14 mouse cellular contexts compared by ENCODE assay signal in the genomic region with DNA sequence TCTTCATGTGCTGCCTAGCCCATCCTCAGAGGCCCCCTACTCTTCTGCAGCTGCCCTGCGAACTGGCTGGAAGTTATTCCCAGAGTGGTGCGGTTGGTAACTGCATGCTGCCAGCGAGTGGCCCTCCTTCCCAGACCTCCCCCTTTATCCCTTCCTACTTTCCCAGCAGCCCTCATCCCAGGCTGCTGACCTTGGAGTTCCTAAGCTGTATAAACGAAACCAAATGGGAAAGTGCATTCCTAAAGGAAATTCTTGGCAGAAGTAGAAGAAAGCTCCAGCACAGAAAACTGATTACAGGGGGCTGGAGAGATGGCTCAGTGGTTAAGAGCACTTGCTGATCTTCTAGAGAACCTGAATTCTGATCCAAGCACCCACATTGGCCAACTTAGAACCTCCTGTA. TPM values are rescaled to one million over a fixed set of nuclear protein-coding genes. Genes with fewer than 3 reads are reported as not detected.
DNase-seq lines count a peak whose midpoint lies in the region; ATAC-seq lines count a peak whose summit lies in the region.
"Had no signal": no experiment of that assay in that cellular context is flagged by ENCODE, and none has a peak within 500 bp of the region (broad histone marks: within the 10 kb centered on the region; RNA-seq: fewer than 3 reads in every experiment).

No protein-coding gene starts in this region.

- peak; percentile 58 for DNase-seq in Muller cell, postnatal 12 days (ENCODE audit: inconsistent ontology term)
- DNase-seq in adrenal gland, postnatal 25 days: peak; percentile 22
- peak; percentile 23 for DNase-seq in lung, postnatal 25 days (ENCODE audit: low spot score)
- DNase-seq in left cerebral cortex, postnatal 14 days (ENCODE audit: low spot score in 2 of 2): no peak
- DNase-seq: cerebellum, postnatal 14 days; liver, embryonic 13.5 days; thymus, postnatal 36 days had no signal

- intact Hi-C loops in left cerebral cortex, postnatal 14 days (cut with DNase I): loop anchor here (5.0 kb wide), 1 partner anchor 65 kb away; no protein-coding TSS in a partner anchor

- no peak overlapping the region for H3K9ac ChIP-seq in kidney, embryonic 14.5 days (ENCODE audit: low read depth, low read length)
- no peak overlapping the region for H3K9ac ChIP-seq in kidney, embryonic 16.5 days (replicated peaks; ENCODE audit: low read length)
- no peak overlapping the region for H3K9ac ChIP-seq in midbrain, embryonic 15.5 days
- H3K9ac ChIP-seq: liver, embryonic 13.5 days; neural tube, embryonic 13.5 days had no signal

- peaks cover 2% of the 10 kb centered on the region; the same call in 1 of the 2 replicates for H3K36me3 ChIP-seq in kidney, embryonic 14.5 days (ENCODE audit: control insufficient read depth, insufficient read depth, low read length)
- H3K36me3 ChIP-seq in kidney, embryonic 16.5 days (ENCODE audit: insufficient read depth, low read length): no peaks in the 10 kb centered on the region
- H3K36me3 ChIP-seq in midbrain, embryonic 15.5 days (replicated peaks): no peaks in the 10 kb centered on the region
- H3K36me3 ChIP-seq: liver, embryonic 13.5 days; neural tube, embryonic 13.5 days had no signal

- ATAC-seq in kidney, embryonic 14.5 days (ENCODE audit: low FRiP score, low TSS enrichment): no peak
- no peak for ATAC-seq in kidney, embryonic 16.5 days (ENCODE audit: low FRiP score, low TSS enrichment)
- ATAC-seq in midbrain, embryonic 15.5 days (replicated peaks): no peak
- ATAC-seq: inflammation-experienced regulatory T-cells, adult 6 months had no signal

- no peak overlapping the region for H3K4me2 ChIP-seq in kidney, embryonic 14.5 days (replicated peaks; ENCODE audit: low read depth, low read length)
- H3K4me2 ChIP-seq in kidney, embryonic 16.5 days (replicated peaks; ENCODE audit: low read depth, low read length): no peak overlapping the region
- no peak overlapping the region for H3K4me2 ChIP-seq in midbrain, embryonic 15.5 days
- H3K4me2 ChIP-seq: liver, embryonic 13.5 days; midbrain, embryonic 11.5 days; neural tube, embryonic 13.5 days had no signal

- H3K9me3 ChIP-seq in kidney, embryonic 14.5 days (ENCODE audit: control insufficient read depth, low read length): no peaks in the 10 kb centered on the region
- no peaks in the 10 kb centered on the region for H3K9me3 ChIP-seq in kidney, embryonic 16.5 days (ENCODE audit: low read length)
- H3K9me3 ChIP-seq in midbrain, embryonic 15.5 days: no peaks in the 10 kb centered on the region
- H3K9me3 ChIP-seq: liver, embryonic 13.5 days; neural tube, embryonic 13.5 days had no signal

- no peak overlapping the region for H3K4me3 ChIP-seq in kidney, embryonic 14.5 days (ENCODE audit: low read length)
- H3K4me3 ChIP-seq in kidney, embryonic 16.5 days (ENCODE audit: low read length): no peak overlapping the region
- H3K4me3 ChIP-seq in midbrain, embryonic 15.5 days: no peak overlapping the region
- H3K4me3 ChIP-seq: liver, embryonic 13.5 days; neural tube, embryonic 13.5 days had no signal

- WGBS in kidney, embryonic 14.5 days: 58% methylated on average over 4 of the region's 4 CpGs
- WGBS in kidney, embryonic 16.5 days: 59% methylated on average over 4 of the region's 4 CpGs
- 73% methylated on average over 4 of the region's 4 CpGs for WGBS in midbrain, embryonic 15.5 days

- H3K4me1 ChIP-seq in kidney, embryonic 14.5 days (ENCODE audit: control insufficient read depth, insufficient read depth, low read length): peaks cover 9% of the 10 kb centered on the region; the same call in 1 of the 2 replicates
- peaks cover 14% of the 10 kb centered on the region for H3K4me1 ChIP-seq in kidney, embryonic 16.5 days (ENCODE audit: insufficient read depth, low read length)
- peaks cover 12% of the 10 kb centered on the region for H3K4me1 ChIP-seq in midbrain, embryonic 15.5 days

- H3K27ac ChIP-seq in kidney, embryonic 14.5 days (ENCODE audit: low read depth, low read length): 0 out of 2 replicates have a peak overlapping the region, but pooled peaks have one; percentile 11
- no peak overlapping the region for H3K27ac ChIP-seq in kidney, embryonic 16.5 days (ENCODE audit: low read length)
- H3K27ac ChIP-seq in midbrain, embryonic 15.5 days: no peak overlapping the region
- H3K27ac ChIP-seq: liver, embryonic 13.5 days; neural tube, embryonic 13.5 days had no signal

- no peaks in the 10 kb centered on the region for H3K27me3 ChIP-seq in kidney, embryonic 14.5 days (ENCODE audit: control insufficient read depth, insufficient read depth, low read length)
- no peaks in the 10 kb centered on the region for H3K27me3 ChIP-seq in kidney, embryonic 16.5 days (ENCODE audit: insufficient read depth, low read length)
- no peaks in the 10 kb centered on the region for H3K27me3 ChIP-seq in midbrain, embryonic 15.5 days (replicated peaks)
- H3K27me3 ChIP-seq: CH12.LX; neural tube, embryonic 13.5 days had no signal

RNA-seq across cellular contexts. Expression of gene Kctd7, which starts 2.6 kb away (rescaled TPM):
- polyA plus RNA-seq in kidney, embryonic 14.5 days (2014; fragmentation: Nextera tagmentation; extraction: Ambion mirVana): 2.2 and 4.3 TPM in 2 replicates
- 5.9 and 6.3 TPM in 2 replicates for polyA plus RNA-seq in kidney, embryonic 16.5 days (2015; fragmentation: Nextera tagmentation; extraction: Ambion mirVana)
- 18.1 and 21.6 TPM in 2 replicates for total RNA-seq in adrenal gland, postnatal 25 days (2021)
- 10 to 100 TPM; 12.1 to 14.5 TPM for total RNA-seq in left cerebral cortex, postnatal 14 days (2021)
- 18.0 and 19.9 TPM in 2 replicates for polyA plus RNA-seq in midbrain, embryonic 15.5 days (2015; fragmentation: Nextera tagmentation; extraction: Ambion mirVana)

RNA-seq across cellular contexts. Expression of gene Rabgef1, which starts 29.6 kb away (rescaled TPM):
- polyA plus RNA-seq in kidney, embryonic 14.5 days (2014; fragmentation: Nextera tagmentation; extraction: Ambion mirVana): 21.0 and 26.7 TPM in 2 replicates
- 32.6 and 33.2 TPM in 2 replicates for polyA plus RNA-seq in kidney, embryonic 16.5 days (2015; fragmentation: Nextera tagmentation; extraction: Ambion mirVana)
- 37.2 and 47.9 TPM in 2 replicates for total RNA-seq in adrenal gland, postnatal 25 days (2021)
- total RNA-seq in left cerebral cortex, postnatal 14 days (2021): 10 to 100 TPM; 43.8 to 47.2 TPM
- 41.1 and 46.4 TPM in 2 replicates for polyA plus RNA-seq in midbrain, embryonic 15.5 days (2015; fragmentation: Nextera tagmentation; extraction: Ambion mirVana)

Comparison
In these comparisons a context has a peak if more than half of its experiments do, and no peak if none do; other contexts are left out.
1. DNase-seq: peak in Muller cell, postnatal 12 days (single experiment), adrenal gland, postnatal 25 days (single experiment) and lung, postnatal 25 days (single experiment); none in left cerebral cortex, postnatal 14 days (0 of 2).